Mouse (Mus musculus): Measurements from ENCODE around the gene Dennd6b.

- TF ChIP-seq CTCF (IDR thresholded peaks at IDR 0.05): no peak
- no peak for TF ChIP-seq EP300 (IDR thresholded peaks at IDR 0.05)
Measured at GRCm38 (mm10) chr15:89169431-89169830, 26.9 kb downstream of the Dennd6b start.

All from lung, postnatal 0 days (tissue).